In the genomic region with DNA sequence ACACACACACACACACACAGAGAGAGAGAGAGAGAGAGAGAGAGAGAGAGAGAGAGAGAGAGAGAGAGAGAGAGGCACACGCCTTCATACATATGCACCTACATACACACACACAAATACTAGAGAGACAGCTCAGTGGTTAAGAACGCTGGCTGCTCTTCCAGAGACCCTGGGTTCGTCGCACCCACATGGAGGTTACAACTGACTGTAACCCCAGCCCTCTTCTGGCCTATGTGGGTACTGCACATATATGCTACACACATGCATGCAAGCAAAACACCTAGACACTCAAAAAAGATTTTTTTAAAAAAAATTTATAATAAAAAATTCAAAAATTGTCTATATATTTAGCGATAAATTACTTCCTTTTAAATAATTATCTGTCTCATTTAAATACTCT, we compare ENCODE assay signal across 8 mouse cellular contexts. TPM values are rescaled to one million over a fixed set of nuclear protein-coding genes. Genes with fewer than 3 reads are reported as not detected.
DNase-seq lines count a peak whose midpoint lies in the region; ATAC-seq lines count a peak whose summit lies in the region.

No protein-coding gene starts in this region.

- H3K4me3 ChIP-seq in hindbrain, embryonic 11.5 days (ENCODE audit: low read depth, low read length): no peak overlapping the region
- no peak overlapping the region for H3K4me3 ChIP-seq in hindbrain, embryonic 13.5 days
- H3K4me3 ChIP-seq in forebrain, embryonic 11.5 days (ENCODE audit: low read depth, low read length): no peak overlapping the region

- no peaks in the 10 kb centered on the region for H3K4me1 ChIP-seq in hindbrain, embryonic 11.5 days (replicated peaks; ENCODE audit: control insufficient read depth, insufficient read depth, low read length)
- no peaks in the 10 kb centered on the region for H3K4me1 ChIP-seq in hindbrain, embryonic 13.5 days (replicated peaks)
- H3K4me1 ChIP-seq in forebrain, embryonic 11.5 days (replicated peaks; ENCODE audit: control insufficient read depth, insufficient read depth, low read length): no peaks in the 10 kb centered on the region

- peak; percentile 47 for DNase-seq in hindbrain, embryonic 11.5 days (ENCODE audit: low spot score)
- DNase-seq in CD4-positive helper T cell, adult 2 months (ENCODE audit: low read depth, low spot score): peak; percentile 37
- peak; percentile 33 for DNase-seq in WW6 (ENCODE audit: low read depth, low spot score)
- peak; percentile 40 for DNase-seq in lung, postnatal 14 days
- DNase-seq in forebrain, embryonic 11.5 days (ENCODE audit: low spot score): no peak
- DNase-seq in urinary bladder, adult 2 months (ENCODE audit: low spot score): no peak
- DNase-seq in layer of hippocampus, adult 11-12 months (ENCODE audit: low spot score): no peak

- H3K27ac ChIP-seq in hindbrain, embryonic 11.5 days (ENCODE audit: low read depth, low read length): no peak overlapping the region
- H3K27ac ChIP-seq in hindbrain, embryonic 13.5 days: no peak overlapping the region
- H3K27ac ChIP-seq in forebrain, embryonic 11.5 days (ENCODE audit: low read depth, low read length): no peak overlapping the region

- H3K9me3 ChIP-seq in hindbrain, embryonic 11.5 days (ENCODE audit: control insufficient read depth, low read length): no peaks in the 10 kb centered on the region
- H3K9me3 ChIP-seq in hindbrain, embryonic 13.5 days: no peaks in the 10 kb centered on the region
- no peaks in the 10 kb centered on the region for H3K9me3 ChIP-seq in forebrain, embryonic 11.5 days (ENCODE audit: control insufficient read depth, low read length)

- no peak overlapping the region for H3K9ac ChIP-seq in hindbrain, embryonic 11.5 days (ENCODE audit: low read depth, low read length)
- H3K9ac ChIP-seq in hindbrain, embryonic 13.5 days: no peak overlapping the region
- H3K9ac ChIP-seq in forebrain, embryonic 11.5 days (ENCODE audit: low read length): no peak overlapping the region

- ATAC-seq in hindbrain, embryonic 11.5 days (ENCODE audit: low FRiP score): no peak
- ATAC-seq in hindbrain, embryonic 13.5 days (ENCODE audit: low FRiP score): no peak
- no peak for ATAC-seq in forebrain, embryonic 11.5 days (replicated peaks; ENCODE audit: low FRiP score)

- H3K27me3 ChIP-seq in hindbrain, embryonic 11.5 days (ENCODE audit: control insufficient read depth, insufficient read depth, low read length): no peaks in the 10 kb centered on the region
- H3K27me3 ChIP-seq in hindbrain, embryonic 13.5 days: no peaks in the 10 kb centered on the region
- no peaks in the 10 kb centered on the region for H3K27me3 ChIP-seq in forebrain, embryonic 11.5 days (ENCODE audit: control insufficient read depth, insufficient read depth, low read length)

- 50% methylated on average over 5 of the region's 5 CpGs for WGBS in hindbrain, embryonic 11.5 days
- 53% methylated on average over 4 of the region's 5 CpGs for WGBS in hindbrain, embryonic 13.5 days
- 51% methylated on average over 5 of the region's 5 CpGs for whole genome bisulfite sequencing in forebrain, embryonic 11.5 days

- no peaks in the 10 kb centered on the region for H3K36me3 ChIP-seq in hindbrain, embryonic 11.5 days (ENCODE audit: control insufficient read depth, insufficient read depth, low read length)
- no peaks in the 10 kb centered on the region for H3K36me3 ChIP-seq in hindbrain, embryonic 13.5 days
- H3K36me3 ChIP-seq in forebrain, embryonic 11.5 days (ENCODE audit: control insufficient read depth, insufficient read depth, low read length): no peaks in the 10 kb centered on the region

- no peak overlapping the region for H3K4me2 ChIP-seq in hindbrain, embryonic 11.5 days (replicated peaks; ENCODE audit: low read depth, low read length)
- H3K4me2 ChIP-seq in hindbrain, embryonic 13.5 days: no peak overlapping the region
- no peak overlapping the region for H3K4me2 ChIP-seq in forebrain, embryonic 11.5 days (ENCODE audit: low read depth, low read length, severe bottlenecking)

RNA-seq across cellular contexts. Expression of a gene that starts 43.1 kb away (rescaled TPM):
- 2.1 and 3.4 TPM in 2 replicates for polyA plus RNA-seq in hindbrain, embryonic 11.5 days (2014; fragmentation: Nextera tagmentation; extraction: Ambion mirVana)
- 2.6 and 3.3 TPM in 2 replicates for polyA plus RNA-seq in hindbrain, embryonic 13.5 days (2015; fragmentation: Nextera tagmentation; extraction: Ambion mirVana)
- 1.6 TPM in 2 replicates for polyA plus RNA-seq in forebrain, embryonic 11.5 days (2014; fragmentation: Nextera tagmentation; extraction: Ambion mirVana)
- polyA plus RNA-seq in urinary bladder, adult 2 months (2012; rRNA removed): 20.2 and 33.7 TPM in 2 replicates

Comparison
In these comparisons a context has a peak if more than half of its experiments do, and no peak if none do; other contexts are left out.
1. DNase-seq: peak in hindbrain, embryonic 11.5 days (single experiment), CD4-positive helper T cell, adult 2 months (single experiment), WW6 (single experiment) and lung, postnatal 14 days (single experiment); none in forebrain, embryonic 11.5 days (single experiment), urinary bladder, adult 2 months (single experiment) and layer of hippocampus, adult 11-12 months (single experiment).